Mouse (Mus musculus) gonadal fat pad, adult 2 months (tissue): ENCODE results near the gene Stk33. TPM values are rescaled to one million over a fixed set of nuclear protein-coding genes. Genes with fewer than 3 reads are reported as not detected.

Experiments used
- DNase-seq: peaks from one replicate; pipeline ENCODE4 v3.0.0-alpha.2; 2012; ENCODE audit warnings: low read depth
- polyA plus RNA-seq: library from polyadenylated mRNA; depleted of rRNA; stranded (reverse); fragments of >200 nt; gene quantifications from 2 replicates; pipeline ENCODE4 v1.2.3, GENCODE M21; 2012

The Stk33 gene
- polyA plus RNA-seq, 1 experiment, result 0.93 TPM

DNA sequence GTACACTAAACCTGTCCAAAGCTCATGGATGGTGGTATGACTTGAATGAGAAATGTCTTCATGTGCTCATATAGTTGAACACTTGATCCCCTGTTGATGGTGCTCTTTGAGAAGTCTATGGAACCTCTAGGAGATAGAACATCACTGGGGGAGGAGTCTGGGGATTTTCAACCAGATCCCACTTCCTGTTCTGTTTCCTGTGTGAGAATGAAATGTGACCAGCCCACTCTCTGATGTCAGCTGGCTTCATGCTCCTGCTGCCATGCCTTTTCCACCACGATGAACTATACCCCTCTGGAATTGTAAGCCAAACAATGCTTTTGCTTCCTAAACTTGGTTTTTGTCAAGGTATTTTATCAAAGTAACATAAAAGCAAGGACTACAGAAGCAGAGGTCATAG is 81.0 kb downstream of the Stk33 start:
- no peak for DNase-seq

- no peak for DNase-seq
These were observed 91.6 kb downstream of the Stk33 start for GRCm38 (mm10) chr7:109347241-109347640.

DNA sequence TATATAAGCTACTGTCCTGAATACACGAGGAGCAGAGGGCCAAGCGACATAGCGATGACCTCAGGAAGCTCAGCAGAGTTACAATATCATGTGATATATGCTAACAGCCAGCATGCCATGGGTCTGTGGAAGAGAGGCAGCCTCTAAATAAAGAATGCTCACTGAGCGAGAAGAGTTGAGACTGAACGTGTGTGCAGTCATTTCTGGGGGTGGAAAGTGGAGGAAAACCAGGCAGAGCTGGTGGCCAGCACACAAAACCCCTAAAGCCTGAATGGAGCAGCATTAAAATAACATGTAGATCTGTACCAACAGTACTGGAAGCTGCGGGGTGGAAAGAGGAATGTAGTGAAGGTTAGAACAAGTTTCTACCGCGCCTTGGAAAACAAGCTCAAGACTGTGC is 107.2 kb downstream of the Stk33 start:
- no peak for DNase-seq

DNA sequence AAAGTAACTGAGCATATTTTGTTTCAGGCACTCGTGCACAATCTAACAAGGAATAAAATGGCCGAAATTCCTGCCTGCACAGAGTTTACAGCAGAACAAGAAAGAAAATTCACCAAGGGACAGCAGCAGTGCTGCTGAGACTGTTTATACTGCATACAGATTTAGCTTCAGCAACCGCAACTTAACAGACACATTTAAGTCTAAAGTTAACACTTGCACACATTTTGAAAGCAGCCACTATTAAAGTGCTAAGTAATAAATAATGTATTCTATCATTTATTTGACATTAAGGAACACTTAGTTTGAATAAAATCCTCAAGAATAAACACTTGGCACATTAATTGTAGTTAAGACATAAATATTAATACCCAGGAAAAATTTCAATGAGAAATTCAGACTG is 110.1 kb downstream of the Stk33 start:
- no peak for DNase-seq

DNA sequence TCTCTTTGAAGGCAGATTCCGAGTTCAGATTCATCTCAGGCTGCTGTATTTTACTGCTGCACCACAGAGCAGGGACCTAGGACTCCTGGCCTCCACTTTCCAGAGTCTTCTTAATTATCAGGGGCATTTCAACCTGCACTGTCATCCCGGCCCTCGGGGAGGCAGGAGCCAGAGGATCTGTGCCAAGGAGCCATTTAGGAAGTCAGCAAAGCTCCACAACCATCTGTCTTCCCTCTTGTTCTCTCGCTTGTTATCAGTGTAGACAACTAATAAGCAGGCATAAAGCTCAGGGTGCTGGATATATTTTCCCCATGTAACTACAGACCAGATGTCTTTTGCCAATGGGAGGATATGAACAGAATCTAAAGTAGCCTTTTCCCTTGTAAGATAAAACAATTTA is 112.1 kb downstream of the Stk33 start:
- no peak for DNase-seq

DNA sequence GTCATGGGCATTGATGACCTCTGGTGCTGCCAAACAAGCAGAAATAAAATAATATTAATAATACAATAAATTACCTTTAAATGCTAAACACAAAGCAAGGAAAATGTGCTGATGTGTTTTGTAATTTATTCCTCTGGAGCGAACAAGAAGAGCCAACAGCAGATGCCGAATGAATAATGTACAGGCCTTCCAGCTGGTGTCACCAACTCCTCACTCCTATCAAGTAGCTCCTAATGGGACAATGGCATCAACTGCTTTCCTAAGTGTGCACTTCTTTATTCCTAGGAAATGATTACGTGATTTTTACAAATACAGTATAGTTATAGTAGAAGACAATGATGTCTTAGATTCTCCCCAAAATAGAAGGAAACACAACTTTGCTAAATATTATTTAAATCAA is 113.2 kb downstream of the Stk33 start:
- no peak for DNase-seq

DNA sequence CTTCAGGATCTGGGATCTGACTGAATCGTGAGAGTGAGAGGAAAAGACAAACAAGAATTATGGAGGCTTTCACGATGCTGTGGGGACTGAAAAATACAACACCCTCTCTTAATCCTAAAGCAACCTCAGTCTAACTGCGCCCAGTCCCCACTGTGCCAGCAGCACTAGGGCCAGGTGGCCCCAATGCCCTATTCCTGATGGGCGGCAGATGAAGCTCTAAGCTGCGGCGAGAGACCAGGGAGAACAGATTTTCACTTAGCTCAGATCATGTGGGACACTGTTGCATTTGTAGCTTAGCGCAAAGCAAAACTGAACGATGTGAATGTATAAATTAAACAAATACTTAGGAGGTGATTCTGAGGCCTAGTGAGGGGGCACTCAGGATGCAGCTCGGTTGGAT is 113.7 kb downstream of the Stk33 start:
- DNase-seq, result no peak

DNA sequence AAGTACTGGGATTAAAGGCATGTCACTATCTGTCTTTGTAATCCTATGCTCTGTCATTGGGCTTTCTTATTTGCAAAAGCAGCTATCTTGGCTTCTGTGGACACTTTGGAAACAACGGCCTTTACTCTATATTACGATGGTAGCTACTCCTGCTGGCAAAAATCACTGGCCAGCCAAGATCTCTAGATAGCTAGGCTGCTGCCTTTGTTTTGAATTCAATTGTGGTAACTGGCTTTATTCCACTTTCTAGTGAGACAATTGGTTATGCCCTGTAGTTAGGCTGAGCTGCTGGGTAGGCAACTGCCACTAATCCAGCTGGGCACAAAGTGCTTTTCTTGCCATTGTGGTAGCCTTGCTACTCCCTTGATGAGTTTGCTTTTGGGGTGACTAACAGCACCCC is 129.4 kb downstream of the Stk33 start:
- DNase-seq, result peak; percentile 77

DNA sequence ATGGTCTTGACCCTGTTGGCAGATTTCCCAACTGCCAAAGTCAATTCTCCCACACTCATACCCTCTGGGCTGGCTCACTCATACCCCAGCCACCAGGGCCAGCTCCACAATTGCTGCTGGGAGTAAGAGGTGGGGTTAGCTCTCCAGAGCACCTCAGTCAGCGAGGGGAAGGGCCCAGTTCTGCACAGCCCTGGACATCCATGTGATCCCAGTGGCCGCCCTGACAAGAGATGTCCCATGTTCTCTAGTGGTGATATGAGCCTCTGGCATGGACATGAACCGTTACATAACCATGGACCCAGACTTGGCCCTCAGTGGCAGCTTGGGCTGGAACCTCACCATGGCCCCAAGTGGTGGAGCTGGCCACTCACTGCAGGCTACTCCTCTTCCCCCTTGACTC is 143.1 kb downstream of the Stk33 start:
- DNase-seq, result no peak

GRCm38 (mm10) chr7:109295351-109295750 is 143.5 kb downstream of the Stk33 start:
- DNase-seq, result no peak

DNA sequence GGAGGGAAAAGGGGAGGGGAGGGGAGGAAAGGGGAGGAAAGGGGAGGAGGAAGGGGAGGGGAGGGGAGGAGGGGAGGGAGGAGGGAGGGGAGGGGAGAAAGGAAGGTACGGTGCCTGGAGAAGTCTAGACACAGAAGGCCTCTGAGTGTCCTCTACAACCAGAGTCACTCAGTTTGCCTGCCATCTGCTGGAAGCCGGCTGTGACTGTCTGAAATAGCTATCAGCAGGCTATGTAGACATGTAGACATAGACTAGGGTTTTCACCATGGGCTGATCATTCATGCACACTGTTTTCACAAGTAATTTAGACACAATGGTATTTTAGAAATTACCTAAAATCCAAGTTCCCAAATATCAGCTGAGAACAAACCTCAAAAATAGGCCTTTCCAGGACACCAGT is 148.4 kb downstream of the Stk33 start:
- DNase-seq, result no peak

GRCm38 (mm10) chr7:109289106-109289505 is 149.8 kb downstream of the Stk33 start:
- DNase-seq, result no peak

DNA sequence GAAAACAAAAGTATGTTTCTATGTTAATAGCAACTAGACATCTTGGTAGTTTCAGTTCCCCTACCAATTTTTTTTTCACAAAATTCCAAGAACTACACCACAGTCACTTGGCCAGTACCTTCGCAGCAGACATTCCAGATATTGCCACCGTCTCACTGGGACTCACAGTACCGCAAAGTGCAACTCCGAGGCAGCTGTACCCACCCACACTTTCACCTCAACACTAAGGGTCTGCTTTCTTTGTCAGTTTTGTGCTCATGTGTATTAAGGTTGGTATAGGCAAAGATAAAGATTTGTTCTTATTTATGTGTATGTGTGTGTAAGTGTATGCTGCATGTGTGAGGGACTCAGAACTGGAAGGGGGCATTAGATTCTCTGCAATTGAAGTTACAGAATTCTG is 156.8 kb downstream of the Stk33 start:
- no peak for DNase-seq

- no peak for DNase-seq
These were observed 162.3 kb downstream of the Stk33 start for GRCm38 (mm10) chr7:109276622-109277021.

GRCm38 (mm10) chr7:109275901-109276300 is 163.0 kb downstream of the Stk33 start:
- no peak for DNase-seq

DNA sequence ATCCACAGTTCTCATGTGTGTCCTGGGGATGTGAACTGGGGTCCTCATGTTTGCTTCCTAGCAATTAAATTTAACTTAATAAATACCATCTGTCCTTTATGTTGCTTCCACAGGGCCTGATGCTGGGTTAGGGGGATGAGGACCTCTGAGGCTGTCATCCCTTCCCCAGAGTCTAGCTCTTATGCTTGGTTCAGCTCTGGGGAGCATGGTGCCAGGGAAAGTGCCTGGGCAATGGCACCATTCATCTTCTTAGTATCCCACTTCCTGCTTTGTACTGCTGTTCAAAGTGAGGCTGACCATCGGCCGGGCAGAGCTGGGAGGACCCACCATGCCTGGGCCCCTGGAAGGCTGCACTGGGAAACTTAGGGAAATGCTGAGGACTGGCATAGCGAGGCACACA is 163.7 kb downstream of the Stk33 start:
- DNase-seq, result no peak

- no peak for DNase-seq
These were observed 164.6 kb downstream of the Stk33 start for GRCm38 (mm10) chr7:109274289-109274688.

DNA sequence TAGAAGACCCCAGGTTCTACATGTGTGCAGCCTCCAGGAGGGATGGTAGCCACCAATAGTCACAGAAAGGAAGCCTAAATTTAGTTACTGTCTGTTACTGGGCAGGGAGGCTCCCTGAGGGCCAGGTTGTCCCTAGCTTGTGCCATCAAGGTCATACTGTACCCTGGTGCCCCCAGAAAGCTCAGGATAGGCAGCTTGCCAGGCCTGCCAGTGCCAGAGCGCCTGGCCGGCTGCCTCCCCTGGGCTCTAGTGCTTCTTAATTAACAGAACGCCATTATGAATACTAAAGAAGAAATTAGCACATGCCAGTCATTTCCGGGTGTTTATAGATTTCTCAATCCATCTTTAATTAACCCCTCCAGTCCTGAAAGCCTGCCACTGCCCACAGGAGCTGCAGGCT is 169.8 kb downstream of the Stk33 start:
- no peak for DNase-seq

- no peak for DNase-seq
These were observed 171.5 kb downstream of the Stk33 start for GRCm38 (mm10) chr7:109267370-109267769.

DNA sequence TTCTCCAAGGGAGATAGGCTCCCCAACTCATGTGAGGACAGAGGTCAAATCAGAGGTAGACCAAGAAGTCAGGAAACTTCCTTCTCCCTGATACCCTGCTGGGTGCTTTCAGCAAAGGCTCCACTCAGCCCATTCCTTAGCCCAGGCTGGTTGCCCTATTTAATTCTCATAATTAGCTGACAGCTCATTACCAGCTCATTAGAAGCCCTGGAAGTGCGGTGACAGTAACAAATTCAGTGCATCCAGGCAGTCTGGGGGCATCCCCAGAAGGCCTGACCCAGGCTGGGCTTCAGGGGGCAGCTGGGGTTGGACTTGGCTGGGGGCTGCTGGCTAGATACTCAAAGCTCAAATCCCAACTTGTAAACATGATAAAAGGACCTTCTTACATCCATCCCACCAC is 172.7 kb downstream of the Stk33 start:
- no peak for DNase-seq

DNA sequence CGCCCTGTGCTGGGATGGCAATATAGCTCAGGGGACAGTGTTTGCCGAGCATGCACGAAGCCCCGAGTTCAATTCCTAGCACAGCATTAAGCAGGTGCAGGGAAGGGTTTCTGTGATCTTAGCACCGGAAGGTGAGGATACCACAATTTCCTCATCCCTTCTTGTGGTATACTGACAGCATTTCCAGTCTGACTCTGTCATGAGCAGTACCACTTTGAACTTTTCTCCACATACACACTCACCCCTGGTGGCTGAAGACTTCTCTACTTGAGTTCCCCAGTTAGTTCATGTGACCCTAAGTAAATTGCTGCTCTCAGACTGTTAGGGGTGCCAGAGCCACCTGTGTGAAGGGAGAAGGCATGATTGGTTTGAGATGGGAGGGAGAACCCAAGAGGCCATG is 173.3 kb downstream of the Stk33 start:
- no peak for DNase-seq

DNA sequence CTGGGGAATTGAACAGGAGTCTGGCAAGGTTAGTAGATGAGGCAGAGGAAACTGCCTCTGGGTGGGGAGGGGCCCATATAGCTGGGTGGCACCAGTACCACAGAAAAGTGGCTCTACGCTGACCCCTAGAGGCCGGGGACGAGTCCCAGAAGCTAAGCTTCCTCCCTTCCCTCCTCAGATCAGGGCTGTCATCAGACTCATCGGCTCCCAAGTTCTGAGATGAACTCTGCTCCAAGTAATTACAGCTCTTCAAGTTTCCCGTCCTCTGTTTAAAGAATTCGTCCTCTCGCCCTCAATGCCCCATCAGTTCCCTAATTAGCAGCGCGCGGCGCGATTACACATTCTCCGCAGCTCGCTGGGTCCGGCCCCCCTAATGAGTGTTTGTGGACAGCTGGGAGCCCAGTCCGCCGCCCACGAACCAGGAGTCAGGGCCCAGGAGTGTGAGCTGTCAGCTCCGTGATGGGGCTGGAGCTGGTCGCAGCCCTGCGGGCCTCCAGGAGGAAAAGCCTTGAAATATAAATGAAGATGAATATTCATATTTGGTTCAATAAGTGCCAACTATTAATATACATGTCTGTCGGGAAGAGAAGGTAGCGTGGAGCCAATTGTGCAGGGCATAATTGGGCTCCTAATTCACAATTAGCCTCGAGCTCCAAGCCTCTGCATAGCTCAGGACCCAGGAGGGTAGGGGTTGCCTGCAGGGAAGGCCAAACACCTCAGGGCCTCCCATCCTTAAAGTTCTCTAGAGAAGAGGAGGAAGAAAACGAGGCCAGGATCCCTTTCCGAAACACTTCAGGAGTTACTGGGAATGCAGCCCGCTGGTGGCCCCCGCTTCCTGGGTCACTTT is 183.2 kb downstream of the Stk33 start:
- DNase-seq, result no peak

GRCm38 (mm10) chr7:109251418-109251817 is 187.5 kb downstream of the Stk33 start:
- DNase-seq, result no peak

GRCm38 (mm10) chr7:109244776-109245175 is 194.1 kb downstream of the Stk33 start:
- no peak for DNase-seq
